Mouse (Mus musculus) heart, adult 2 months (tissue): ENCODE data around the gene Edem1.

Experiments used
- CTCF ChIP-seq: fragments of 200-600 bp; IDR thresholded peaks from 2 replicates; pipeline ENCODE4 v1.8.1; 2022; ENCODE audit warnings: antibody characterized with exemption, mild to moderate bottlenecking, moderate library complexity
- POLR2A ChIP-seq: fragments of 200-500 bp; IDR thresholded peaks from 2 replicates; pipeline ENCODE4 v1.6.1; 2011; ENCODE audit warnings: mild to moderate bottlenecking, low read depth, low read length, control low read depth; ENCODE audit not compliant: insufficient read depth

- TF ChIP-seq CTCF (peak; percentile 44), POLR2A (no peak)
Observed at GRCm38 (mm10) chr6:108808786-108809185, 19.7 kb upstream of the Edem1 start.
